Mouse (Mus musculus) C2C12 (cell line): ENCODE data around the gene Crtam. TPM values are rescaled to one million over a fixed set of nuclear protein-coding genes. Genes with fewer than 3 reads are reported as not detected.

Source experiments
- H3K27me3 ChIP-seq: one replicate; pipeline ENCODE4 v1.6.1; 2011; ENCODE audit not compliant: control insufficient read depth, insufficient read depth, insufficient read length
- H3K36me3 ChIP-seq: one replicate; pipeline ENCODE4 v1.6.1; 2011; ENCODE audit not compliant: control insufficient read depth, insufficient read depth
- H3K4me3 ChIP-seq: one replicate; pipeline ENCODE4 v1.5.1; 2011; ENCODE audit warnings: mild to moderate bottlenecking, control low read depth; ENCODE audit not compliant: poor library complexity, insufficient read depth, severe bottlenecking
- H3K79me2 ChIP-seq: one replicate; pipeline ENCODE4 v1.6.1; 2011; ENCODE audit not compliant: control insufficient read depth, insufficient read depth
- H3K79me3 ChIP-seq: one replicate; pipeline ENCODE4 v1.6.1; 2011; ENCODE audit warnings: low read depth, control low read depth
- H3ac ChIP-seq: one replicate; pipeline ENCODE3; 2011; ENCODE audit warnings: low read depth; ENCODE audit not compliant: control insufficient read depth, insufficient read length
- CEBPB ChIP-seq: IDR thresholded peaks from one replicate; pipeline ENCODE4 v1.6.1; 2011; ENCODE audit warnings: low read depth, mild to moderate bottlenecking, control low read depth, moderate library complexity
- CTCF ChIP-seq: IDR thresholded peaks from one replicate; pipeline ENCODE4 v1.5.1; 2011; ENCODE audit not compliant: control insufficient read depth, insufficient read depth, insufficient read length
- FOSL1 ChIP-seq: IDR thresholded peaks from one replicate; pipeline ENCODE4 v1.8.0; 2011; ENCODE audit warnings: mild to moderate bottlenecking, low read length; ENCODE audit not compliant: poor library complexity, insufficient read depth, severe bottlenecking
- MAX ChIP-seq: IDR thresholded peaks from one replicate; pipeline ENCODE4 v1.6.1; 2011; ENCODE audit warnings: mild to moderate bottlenecking, control low read depth
- MYOD1 ChIP-seq: IDR thresholded peaks from one replicate; pipeline ENCODE4 v1.6.1; 2011; ENCODE audit warnings: low read depth; ENCODE audit not compliant: control insufficient read depth, insufficient read length
- MYOG ChIP-seq: IDR thresholded peaks from one replicate; pipeline ENCODE4 v1.6.1; 2011; ENCODE audit not compliant: control insufficient read depth, insufficient read length; ENCODE audit errors: extremely low read depth
- USF1 ChIP-seq: IDR thresholded peaks from one replicate; pipeline ENCODE4 v1.6.1; 2011; ENCODE audit warnings: low read depth, mild to moderate bottlenecking, control low read depth, moderate library complexity
- polyA plus RNA-seq: library from polyadenylated mRNA; unstranded; fragments of >200 nt; fragmentation: generic; extraction: Trizol; gene quantifications from one replicate; pipeline ENCODE4 v1.2.1, GENCODE M21; 2012; ENCODE audit warnings: missing spikeins

Crtam gene
- polyA plus RNA-seq, 1 experiment = 0.04 TPM

- Histone ChIP-seq H3K79me3 (no peaks in the 10 kb centered on the region), H3K36me3 (no peaks in the 10 kb centered on the region), H3K27me3 (peaks cover 3% of the 10 kb centered on the region), H3K4me3 (no peak overlapping the region), H3ac (no peak overlapping the region), H3K79me2 (no peaks in the 10 kb centered on the region)
- no peak for TF ChIP-seq MYOG
- no peak for TF ChIP-seq MAX
- no peak for TF ChIP-seq FOSL1
- no peak for TF ChIP-seq CEBPB
- TF ChIP-seq MYOD1 = no peak
- no peak for TF ChIP-seq USF1
- TF ChIP-seq CTCF = no peak
These were observed 12.9 kb downstream of the Crtam start for GRCm38 (mm10) chr9:40991511-40991910.

DNA sequence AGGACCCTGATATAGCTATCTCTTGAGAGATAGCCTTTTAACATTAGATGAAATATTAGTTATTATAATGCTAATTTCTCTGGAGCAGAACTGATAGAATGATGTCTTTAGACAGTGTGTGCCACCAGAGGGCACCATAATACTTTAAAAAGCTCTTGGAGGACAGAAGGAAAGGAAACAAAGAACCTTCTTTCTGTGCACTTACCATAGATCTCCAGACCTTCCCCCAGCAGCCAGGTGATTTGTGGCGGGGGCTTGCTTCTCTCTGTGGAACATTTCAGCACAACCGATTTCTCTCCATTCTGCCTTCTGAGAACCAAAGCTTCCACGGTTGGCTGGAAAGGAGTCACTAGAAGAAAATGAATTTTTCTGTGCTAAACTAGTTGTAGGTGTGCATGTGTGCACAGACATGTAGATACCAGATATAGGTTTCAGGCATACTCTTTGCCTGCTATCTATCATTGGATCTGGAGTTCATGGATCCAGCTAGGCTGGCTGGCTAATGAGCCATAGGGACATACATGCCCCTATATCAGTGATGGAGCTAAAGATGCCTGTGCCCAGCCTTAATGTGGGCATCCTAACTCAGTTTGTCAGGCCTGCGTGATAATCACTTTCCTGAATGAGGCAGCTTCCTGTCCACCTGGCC lies 14.4 kb downstream of the Crtam start:
- Histone ChIP-seq H3ac (no peak overlapping the region), H3K79me3 (no peaks in the 10 kb centered on the region), H3K27me3 (peaks cover 3% of the 10 kb centered on the region), H3K36me3 (no peaks in the 10 kb centered on the region), H3K79me2 (no peaks in the 10 kb centered on the region), H3K4me3 (no peak overlapping the region)
- TF ChIP-seq CTCF (no peak), MYOG (no peak), MAX (no peak), FOSL1 (no peak), CEBPB (no peak), MYOD1 (no peak), USF1 (no peak)

DNA sequence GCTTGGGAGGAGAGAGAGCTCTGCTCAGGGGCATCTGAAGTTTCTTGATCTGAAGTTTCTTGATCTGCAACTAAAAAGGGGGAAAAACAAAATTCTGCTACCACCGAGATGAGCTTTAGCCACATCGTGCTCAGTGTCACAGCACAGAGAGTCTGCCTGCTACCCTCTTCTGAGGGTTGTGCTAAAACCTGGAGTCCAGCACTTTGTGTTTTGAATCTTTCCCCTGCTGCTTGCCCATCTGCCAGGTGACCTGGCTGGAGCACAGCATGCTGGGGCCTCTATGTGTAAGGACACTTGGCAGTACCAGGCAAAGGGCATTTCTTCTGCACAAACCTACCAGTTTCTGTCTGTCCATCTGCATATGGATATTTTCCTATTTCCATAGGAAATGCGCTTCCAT lies 20.1 kb downstream of the Crtam start:
- Histone ChIP-seq H3K79me2 (no peaks in the 10 kb centered on the region), H3ac (no peak overlapping the region), H3K36me3 (no peaks in the 10 kb centered on the region), H3K79me3 (no peaks in the 10 kb centered on the region), H3K4me3 (no peak overlapping the region), H3K27me3 (peaks cover 3% of the 10 kb centered on the region)
- no peak for TF ChIP-seq USF1
- TF ChIP-seq MYOG = no peak
- TF ChIP-seq FOSL1 = no peak
- TF ChIP-seq CTCF = no peak
- TF ChIP-seq CEBPB = no peak
- no peak for TF ChIP-seq MYOD1
- no peak for TF ChIP-seq MAX

DNA sequence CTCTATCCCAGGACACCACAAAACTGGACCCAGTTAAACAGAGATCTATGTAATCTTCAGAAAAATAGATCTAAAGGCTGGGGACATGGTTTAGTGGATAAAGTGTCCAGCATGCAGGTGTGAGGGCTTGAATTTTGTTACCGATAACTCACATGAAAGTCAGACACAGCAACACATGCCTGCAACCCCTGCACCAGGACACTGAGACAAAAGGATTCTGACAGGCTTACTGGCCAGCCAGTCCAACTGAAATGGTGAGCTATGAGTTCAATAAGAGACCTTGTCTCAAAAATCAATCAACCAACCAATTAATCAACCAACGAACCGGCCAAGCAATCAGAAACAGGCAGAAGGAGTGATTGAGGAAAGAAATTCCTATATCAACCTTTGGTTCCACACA lies 20.7 kb downstream of the Crtam start:
- Histone ChIP-seq H3K79me2 (no peaks in the 10 kb centered on the region), H3K4me3 (no peak overlapping the region), H3ac (no peak overlapping the region), H3K36me3 (no peaks in the 10 kb centered on the region), H3K27me3 (peaks cover 3% of the 10 kb centered on the region), H3K79me3 (no peaks in the 10 kb centered on the region)
- TF ChIP-seq USF1 (no peak), FOSL1 (no peak), MYOD1 (no peak), MAX (no peak), CTCF (no peak), CEBPB (no peak), MYOG (no peak)

DNA sequence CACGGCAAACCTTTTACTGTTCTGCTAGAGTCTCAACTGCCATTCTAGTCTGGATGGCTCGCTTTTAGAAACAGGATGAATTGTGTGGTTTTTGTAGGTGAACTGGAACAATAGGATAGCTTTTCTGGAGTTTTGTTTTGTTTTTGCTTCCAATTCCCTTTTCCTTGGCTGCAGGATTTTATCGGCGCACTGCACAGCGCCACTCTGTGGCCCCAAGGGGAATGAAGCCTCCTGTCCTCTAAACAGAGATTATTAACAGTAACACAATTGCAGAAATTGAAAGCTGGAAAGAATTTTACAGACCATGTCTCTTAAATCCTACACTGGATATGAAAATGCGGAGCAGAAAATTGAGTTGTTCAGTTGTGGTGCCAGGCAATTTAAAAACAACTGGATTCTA lies 21.9 kb downstream of the Crtam start:
- no peaks in the 10 kb centered on the region for H3K79me2 ChIP-seq
- TF ChIP-seq USF1 = no peak
- H3K79me3 ChIP-seq = no peaks in the 10 kb centered on the region
- H3K27me3 ChIP-seq = no peaks in the 10 kb centered on the region
- H3K4me3 ChIP-seq = no peak overlapping the region
- H3K36me3 ChIP-seq = no peaks in the 10 kb centered on the region
- H3ac ChIP-seq = no peak overlapping the region

GRCm38 (mm10) chr9:40974042-40974801 lies 30.2 kb downstream of the Crtam start:
- H3K27me3 ChIP-seq = peaks cover 9% of the 10 kb centered on the region
- no peak overlapping the region for H3ac ChIP-seq
- no peaks in the 10 kb centered on the region for H3K79me2 ChIP-seq
- H3K79me3 ChIP-seq = no peaks in the 10 kb centered on the region
- TF ChIP-seq MYOG (no peak), MYOD1 (no peak), CTCF (no peak), MAX (no peak), FOSL1 (no peak), CEBPB (no peak), USF1 (no peak)
- H3K36me3 ChIP-seq = no peaks in the 10 kb centered on the region
- H3K4me3 ChIP-seq = no peak overlapping the region
